Mouse (Mus musculus) gastrocnemius, postnatal 10 days (tissue): ENCODE measurements around the gene Tmprss11e. TPM values are rescaled to one million over a fixed set of nuclear protein-coding genes. Genes with fewer than 3 reads are reported as not detected.
A peak's percentile ranks its signal among the peaks of the same experiment; 100 is the strongest.

Experiments used
- DNase-seq: peaks from one replicate; pipeline ENCODE4 v3.0.0; 2021; ENCODE audit warnings: mixed read lengths
- long read RNA-seq, 2 experiments: library from polyadenylated mRNA; stranded (forward); transcript quantifications; one replicate each; pipeline ENCODE4 v2.0.0; 2021
- total RNA-seq, 2 experiments: library from RNA; stranded (reverse); gene quantifications; 2 replicates each; pipeline ENCODE4 v1.2.3; 2021

The Tmprss11e gene
- not detected for total RNA-seq
- long read RNA-seq, experiment 1, result 0 reads
- long read RNA-seq, experiment 2, result 0 reads

DNA sequence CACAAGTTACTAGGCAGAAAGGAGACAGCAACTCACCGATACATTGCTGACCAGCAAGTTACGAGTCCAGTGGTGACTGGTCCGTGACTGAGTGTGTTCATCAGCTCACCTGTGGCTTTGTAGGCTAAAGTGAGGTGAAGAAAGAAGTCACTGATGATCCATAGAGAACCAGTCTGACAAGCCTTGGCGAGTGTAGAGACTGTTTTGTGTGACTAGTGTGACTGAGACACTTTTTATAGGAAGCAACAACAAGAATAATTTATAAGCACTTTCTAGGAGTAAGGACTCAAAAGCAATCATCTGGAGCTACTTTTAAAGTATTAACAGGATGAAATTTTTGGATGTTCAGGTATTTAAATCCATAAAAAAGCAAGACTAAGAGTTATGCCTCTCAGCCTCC, at the start of gene Tmprss11e:
Gene Tmprss11e (minus strand): TSS at position 101 of the 400 bp plus-strand sequence.
- no peak for DNase-seq

DNA sequence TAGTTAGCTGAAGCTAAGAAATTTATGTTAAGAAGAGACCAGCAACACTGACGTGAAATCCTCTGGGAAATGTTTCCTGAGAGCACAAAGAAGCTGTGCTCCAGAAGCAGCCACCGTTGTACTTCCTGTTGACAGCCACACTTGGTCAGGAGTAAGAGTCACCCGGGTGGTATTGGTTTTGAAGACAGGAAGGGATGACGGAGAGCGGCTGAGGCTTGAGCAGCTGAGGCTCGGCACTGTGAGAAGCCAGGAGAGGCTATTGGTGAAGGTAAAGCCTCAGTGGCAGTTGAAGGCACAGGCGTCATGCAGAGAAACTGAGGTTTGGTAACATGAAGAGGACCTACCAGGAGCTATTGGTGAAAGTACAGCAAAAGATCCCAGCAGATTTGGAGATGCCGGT, 47.2 kb upstream of the Tmprss11e start:
- no peak for DNase-seq

DNA sequence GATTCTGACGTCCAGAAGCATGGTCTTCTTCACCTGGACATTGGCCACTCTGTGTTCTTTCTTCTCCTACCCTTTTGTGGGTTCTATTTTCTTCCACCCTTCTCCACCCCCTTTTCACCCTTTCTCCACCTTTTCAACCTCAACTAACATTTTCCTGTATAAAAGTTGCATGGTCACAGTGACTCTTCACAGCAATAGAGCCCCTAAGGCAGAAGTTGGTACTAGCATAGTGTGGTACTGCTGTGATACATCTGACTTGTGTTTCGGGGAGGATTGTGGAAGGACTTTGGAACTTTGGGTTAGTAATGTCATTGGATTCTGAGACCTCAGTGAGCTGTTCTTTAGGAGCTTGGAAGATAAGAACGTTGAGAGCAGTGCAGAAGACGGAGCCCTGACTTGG, 46.6 kb upstream of the Tmprss11e start:
- DNase-seq, result no peak

DNA sequence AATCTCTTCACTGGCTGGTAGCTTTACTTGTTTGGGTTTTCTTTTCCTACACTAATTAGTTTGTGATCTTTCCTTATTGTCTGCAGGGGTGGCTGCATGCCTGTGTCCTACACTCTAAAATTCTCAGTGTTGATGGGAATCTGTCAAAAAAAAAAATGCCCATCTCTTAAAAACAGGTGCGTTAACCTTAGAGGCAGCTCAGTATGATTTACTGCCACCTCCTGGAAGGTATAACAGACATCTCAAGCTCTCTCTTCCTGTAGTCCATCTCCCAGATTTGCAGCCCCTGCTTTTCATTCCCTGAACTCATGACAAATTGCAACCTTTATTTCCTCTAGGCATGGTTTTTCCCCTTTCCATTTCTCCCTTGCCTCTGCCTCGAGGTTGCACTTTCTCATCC, 44.3 kb upstream of the Tmprss11e start:
- DNase-seq, result no peak

DNA sequence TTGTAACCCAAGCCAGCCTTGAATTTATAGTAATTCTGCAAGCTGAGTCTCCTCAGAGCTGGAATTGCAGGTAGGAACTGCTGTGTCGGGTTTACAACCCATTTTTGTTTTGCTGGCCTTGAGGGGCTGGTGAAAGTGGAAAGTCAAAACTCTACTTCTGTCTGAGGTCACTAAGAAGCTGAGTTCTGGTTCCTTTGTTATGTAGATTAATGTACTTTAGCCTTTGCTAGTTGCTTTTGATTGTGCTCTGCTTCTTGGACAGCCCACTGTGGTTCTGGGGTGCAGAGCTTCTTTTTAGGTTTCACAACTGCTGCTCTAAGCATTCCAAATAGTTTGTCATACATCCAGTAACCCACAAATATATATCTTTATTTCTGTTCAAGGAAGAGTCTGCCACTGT, 41.2 kb upstream of the Tmprss11e start:
- no peak for DNase-seq

DNA sequence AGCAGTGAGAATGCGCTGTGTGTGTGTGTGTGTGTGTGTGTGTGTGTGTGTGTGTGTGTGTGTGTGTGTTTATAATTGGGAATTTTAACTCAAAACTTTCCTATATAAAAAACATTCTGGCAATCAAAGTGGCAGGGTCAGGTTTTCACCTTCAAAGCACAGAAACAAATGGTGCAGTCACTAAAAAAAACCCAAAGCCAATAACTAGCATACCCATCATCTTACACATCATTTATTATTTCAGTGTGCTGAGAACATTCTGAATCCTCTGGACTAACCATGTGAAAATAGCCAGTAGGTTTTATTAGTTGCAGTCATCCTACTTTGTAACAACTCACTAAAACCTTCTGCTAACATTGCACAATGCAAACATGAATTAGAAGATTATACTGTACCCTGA, 38.6 kb upstream of the Tmprss11e start:
- DNase-seq, result no peak

DNA sequence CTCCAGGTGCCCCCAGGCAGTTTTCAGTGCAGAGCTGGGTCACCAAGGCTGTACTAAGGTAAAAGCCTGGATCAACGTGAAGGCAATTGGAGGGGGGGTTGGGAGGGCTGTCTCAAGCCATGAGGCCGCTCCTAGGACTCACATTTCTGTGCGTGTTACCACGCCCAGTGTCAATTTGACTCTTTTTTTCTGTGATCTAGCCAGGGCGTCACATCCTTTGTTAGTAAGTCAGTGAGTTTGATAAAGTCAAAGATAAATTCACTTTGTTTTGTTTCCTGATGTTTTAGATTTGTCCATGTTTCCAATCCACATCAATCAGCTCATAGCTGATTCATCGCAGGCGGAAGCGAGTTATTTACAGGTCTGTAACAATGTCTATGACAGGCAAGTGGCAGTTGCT, 37.4 kb upstream of the Tmprss11e start:
- no peak for DNase-seq

DNA sequence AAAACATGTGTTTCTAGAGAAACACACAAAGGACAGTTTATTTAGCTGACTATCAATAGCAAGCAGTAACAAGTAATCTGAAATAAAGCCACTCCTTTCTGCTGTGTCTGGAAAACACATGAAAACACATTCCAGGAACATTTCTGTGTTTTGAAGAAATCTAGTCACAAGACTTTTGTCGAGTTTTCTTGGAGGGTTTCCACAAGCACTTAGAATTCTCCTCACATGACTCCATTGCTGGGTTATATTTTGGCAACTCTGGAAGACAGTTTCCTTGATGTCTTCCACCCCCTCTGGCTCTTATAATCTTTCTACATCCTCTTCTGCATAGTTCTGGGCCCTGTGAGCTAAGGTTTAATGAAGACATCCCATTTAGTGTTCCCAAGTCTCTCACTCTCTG, 32.9 kb upstream of the Tmprss11e start:
- no peak for DNase-seq

DNA sequence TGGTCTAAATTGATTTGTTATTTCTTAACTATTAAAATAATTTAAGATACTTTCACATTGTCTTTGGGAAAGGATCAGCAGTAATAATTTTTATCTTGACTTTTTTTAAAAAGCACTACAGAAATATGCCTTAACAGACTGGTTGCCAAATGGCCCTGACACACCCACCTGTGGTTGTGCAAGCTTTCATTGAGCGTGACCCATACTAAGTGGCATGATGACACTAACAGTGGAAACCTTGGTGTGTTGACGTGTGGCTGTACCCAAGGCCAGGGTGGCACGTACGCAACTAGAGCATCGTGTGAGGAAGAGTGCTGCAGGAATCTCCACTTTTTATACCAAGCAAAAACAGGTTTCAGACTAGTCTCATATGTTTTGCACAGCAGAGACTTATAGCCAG, 31.3 kb upstream of the Tmprss11e start:
- no peak for DNase-seq

DNA sequence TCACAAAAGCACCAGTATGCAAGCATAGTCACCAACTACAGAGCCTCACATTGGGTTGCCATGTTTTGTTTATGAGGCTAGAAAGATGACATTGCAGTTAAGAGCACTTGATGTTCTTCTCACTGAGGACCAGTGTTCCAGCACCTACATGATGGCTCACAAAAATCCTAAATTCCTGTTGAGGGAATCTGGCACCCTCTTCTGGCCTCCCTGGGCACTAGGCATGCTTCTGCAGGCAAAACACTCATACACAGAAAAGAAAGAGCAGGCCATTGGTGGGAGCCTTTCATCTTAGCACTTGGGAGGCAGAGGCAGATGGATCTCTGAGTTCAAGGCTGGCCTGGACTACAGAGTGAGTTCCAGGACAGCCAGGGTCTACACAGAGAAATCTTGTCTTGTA, 25.4 kb upstream of the Tmprss11e start:
- DNase-seq, result no peak

DNA sequence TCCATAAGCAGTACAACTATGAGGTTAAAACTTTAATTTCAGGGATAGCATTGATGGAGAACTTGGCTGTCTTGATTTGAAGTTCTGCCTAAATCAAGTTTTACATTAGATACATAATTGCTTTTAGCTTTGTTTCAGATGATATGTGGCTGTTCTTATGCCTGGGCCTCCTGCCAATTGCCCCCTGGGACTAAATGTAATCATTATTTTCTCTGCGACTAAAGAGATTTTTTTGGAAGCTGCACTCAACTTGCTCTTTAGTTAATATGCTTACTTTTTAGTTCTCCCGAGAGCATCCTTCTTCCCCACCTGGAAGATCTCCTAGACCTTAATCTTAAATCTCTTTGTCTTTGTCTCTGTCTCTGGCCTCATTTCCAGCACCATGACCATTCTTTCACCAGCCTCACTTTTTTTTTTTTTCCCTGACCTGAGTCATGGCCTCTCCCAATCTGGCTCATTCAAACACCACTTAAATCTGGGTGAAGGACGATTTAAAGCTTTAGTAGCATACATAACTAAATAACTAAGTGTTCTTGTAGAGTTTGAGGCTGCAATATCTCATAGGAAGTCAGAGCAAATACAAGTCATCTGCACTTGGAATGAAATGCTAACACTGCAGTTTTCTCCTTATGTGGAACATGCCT, 23.5 kb upstream of the Tmprss11e start:
- DNase-seq, result no peak

DNA sequence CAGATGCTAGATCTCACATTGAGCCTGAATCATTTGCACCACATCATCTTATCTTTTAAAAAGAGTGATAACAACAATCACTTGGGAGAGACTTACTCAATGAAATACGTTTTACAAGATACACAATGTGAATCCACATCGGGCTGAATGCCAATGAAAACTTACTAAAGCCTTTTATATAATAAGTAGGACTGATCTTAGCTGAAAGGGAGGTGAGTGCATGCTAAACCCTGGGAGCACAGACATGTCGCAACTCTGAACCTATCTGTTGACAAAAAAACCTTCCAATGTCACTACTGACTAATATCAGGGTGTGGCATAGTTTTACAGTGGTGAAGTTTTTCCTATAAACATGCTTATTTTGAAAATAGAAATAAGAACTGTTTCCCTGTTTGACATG, 2.8 kb downstream of the Tmprss11e start:
- no peak for DNase-seq

DNA sequence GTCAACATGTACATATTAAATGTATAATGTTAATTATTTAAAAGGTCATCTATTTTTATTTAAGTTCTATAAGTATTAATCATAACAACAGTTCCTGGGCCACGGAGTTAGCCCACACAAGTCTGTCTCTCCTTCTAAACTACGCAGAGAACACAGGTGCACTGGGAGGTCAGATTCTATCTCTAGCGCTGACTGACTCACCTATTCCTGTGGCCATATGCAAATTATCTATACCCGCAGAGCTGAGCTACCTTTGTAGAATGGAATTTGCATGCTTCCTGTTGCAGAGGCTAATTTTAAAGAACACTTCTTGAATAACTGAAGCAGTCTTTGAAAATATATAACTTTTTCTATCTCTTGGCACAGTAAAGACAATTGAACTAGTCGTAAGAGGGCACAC, 4.5 kb downstream of the Tmprss11e start:
- no peak for DNase-seq

DNA sequence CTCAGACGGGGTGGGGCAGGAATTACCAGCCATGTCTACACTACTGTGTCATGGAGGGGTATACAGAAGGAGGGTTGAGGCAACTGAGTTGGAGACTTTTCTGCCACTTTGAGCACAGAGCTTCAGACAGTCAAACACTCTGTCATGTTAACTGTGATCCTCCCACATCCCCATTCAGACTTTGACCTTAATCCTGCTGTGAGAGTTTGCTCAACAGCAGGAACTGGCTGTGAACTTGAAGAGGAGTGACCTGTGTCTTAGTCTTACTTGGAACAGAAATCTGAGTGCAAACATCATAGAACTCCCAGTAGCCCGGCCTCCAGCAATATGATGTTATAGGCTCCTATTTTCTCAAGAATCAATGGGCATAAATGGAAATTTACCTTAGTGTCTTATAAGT, 9.8 kb downstream of the Tmprss11e start:
- no peak for DNase-seq

DNA sequence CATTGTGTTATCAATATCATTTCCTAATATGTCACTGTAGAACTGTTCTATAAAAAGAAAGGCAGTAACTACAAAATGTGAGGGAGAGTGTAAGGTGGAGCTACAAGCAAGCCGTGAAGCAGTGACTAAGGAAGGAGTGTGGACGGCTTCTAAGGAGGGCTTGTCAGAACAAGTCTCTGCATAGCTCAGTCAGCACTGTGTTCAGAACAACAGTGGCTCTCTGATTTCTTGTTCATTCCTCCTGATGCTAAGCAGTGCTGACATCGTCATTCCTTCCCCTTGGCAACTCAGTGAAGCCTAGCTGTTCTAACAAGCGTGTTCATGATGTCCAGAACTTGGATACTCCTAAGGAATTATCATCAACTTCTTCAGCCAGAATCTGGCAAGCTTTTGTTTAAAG, 15.0 kb downstream of the Tmprss11e start:
- no peak for DNase-seq

DNA sequence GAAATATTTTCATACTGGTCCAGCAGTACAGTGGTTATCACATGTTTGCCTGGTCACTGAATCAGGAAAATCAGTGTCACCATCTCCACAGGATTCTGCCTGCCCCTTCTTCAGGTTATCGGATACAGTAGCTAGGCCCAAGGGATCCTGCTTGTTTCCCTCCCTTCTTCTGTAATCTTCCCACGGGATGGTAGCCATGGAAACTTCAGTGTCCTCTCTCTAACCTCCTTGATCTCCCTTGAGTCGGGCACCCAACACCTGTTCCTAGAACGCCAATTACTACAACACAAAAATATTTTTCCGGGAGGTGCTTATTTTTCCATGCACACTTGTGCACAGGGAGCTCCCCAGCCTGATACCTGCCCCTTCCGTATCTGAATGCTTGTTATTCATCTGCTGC, 17.0 kb downstream of the Tmprss11e start:
- no peak for DNase-seq

DNA sequence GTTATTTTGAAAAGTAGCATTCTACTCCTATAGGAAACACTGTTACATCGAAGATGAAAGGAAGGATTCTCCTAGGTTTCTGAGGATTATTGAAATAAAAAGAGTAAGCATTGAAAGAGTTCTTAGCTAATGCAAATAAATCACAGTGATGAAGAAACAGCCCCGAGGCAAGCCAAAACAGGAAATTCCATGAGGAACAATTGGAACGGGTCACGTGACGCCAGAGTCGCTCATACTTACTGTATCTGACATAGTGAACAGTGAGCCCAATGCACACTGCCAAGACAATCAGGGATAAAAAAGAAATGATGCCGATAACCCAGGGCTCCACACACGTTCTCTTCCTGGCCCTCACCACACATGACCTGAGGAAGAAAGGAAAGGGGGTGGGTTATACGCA, 18.6 kb downstream of the Tmprss11e start:
- DNase-seq, result no peak

DNA sequence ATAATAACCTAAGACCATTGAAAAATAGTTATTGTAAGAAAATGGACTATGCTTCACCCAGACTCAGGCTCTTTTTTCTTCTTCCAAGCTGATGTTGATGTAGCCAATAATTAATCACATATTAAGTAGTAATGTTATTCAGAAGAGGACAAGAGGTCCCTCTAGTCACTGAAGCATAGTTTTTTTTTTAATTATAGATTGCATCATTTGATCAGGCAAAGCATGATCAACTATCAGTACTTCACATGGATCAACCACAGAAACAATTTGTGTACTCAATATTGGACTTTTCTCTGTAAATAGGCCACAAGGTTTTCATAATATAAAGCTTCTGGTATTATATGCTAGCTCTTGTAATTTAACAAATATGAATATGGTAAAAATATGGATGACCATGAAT, 20.6 kb downstream of the Tmprss11e start:
- no peak for DNase-seq

DNA sequence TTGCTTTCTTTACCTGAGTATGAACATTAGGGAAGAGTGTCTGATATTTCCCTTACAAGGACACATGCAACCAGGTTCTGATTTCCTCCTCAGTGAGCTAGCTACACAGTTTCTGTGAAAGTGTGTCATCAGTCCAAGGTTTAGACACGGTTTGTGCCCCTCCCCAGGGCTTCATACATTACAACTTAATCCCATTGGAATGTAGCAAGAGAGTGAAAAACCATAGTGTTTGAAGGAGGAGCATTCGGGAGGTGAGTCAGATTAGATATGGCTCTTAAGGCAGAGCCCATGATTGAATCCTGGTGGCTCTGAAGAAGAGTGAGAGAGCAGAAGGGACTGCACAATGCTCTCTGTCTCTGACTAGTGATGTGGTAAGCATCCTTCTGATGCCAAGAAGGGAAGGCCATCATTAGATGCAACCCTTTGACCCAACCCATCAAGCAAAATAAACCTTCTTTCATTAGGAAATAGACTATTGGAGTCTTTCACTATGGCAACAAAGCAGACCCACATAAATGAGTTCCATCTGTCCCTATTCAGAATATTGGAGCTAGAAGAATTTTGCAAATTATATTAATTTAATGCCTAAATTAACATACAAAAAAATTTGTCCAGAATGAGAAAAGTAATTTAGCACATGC, 22.7 kb downstream of the Tmprss11e start:
- no peak for DNase-seq

DNA sequence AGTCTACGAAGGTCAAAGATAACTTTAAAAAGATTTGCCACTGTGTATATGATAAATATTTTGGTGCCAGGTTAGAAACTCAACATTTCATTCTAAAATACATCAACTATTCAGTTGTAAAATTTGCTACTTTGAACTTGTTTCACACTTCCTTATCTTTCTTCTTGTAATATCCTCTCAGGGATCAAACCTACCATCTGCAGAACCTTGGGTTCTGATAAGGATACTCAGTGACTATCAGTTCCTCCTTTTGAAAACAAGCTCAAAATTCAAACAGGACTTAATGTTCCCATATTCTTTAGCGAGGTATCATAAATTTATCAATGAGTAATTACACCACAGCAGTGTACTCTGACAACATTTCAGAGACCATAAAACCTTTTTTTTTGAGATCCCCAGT, 30.6 kb downstream of the Tmprss11e start:
- no peak for DNase-seq

DNA sequence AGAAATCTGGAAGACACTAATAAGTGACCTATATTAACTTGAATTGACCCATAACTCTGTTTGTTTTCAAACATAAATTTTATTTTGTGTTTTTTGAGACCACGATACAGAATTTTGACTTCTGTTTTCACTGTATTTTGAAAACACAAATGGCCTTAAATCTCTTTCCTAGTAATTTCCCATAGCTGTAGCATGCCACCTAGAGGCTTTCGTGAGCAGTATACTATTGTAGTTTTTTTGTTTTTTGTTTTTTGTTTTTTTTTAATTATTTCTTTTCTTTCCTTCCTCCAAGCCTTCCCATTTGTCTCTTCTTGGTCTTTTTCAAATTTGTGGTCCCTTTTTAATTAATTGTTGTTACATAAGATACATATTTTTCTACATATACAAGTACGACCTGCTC, 40.7 kb downstream of the Tmprss11e start:
- no peak for DNase-seq

DNA sequence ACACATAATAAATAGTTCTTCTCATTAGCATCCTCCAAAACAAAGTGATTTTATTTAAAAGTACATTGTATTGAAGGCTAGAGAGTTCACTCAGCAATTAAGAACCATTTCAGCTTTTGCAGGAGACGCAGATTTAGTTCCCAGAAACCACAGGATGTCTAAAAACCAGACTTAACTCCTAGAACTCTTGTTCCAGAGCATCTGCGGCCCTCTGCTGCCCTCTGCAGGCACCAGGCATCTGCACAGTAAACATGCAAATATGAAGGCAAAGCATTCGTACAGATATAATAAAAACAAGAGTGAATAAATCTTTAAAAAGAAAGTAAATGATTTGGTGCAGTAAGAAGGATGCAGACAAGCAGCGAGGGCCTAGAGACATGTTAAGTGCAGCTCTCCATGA, 60.9 kb downstream of the Tmprss11e start:
- peak; percentile 63 for DNase-seq

DNA sequence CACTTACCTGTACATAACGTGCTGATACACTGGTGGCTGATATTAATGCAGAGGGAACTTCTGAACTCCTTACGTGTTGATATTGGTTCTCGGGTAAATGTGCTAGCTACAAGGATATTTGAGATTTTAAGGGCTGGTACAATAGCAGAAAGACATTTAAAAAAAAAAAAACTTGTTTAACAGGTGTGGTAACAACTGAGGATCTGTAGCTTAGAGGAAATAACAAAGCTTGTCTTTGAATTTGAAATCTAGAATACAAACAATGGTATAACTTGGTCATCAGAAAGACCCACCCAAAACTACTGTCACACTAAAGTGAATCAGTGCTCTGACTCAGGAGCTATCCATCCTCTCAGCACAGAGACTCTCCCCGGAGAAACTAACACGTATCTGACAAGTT, 69.4 kb downstream of the Tmprss11e start, which contains the start of gene Tmprss11b:
Gene Tmprss11b (minus strand): TSS at position 101 of the 400 bp plus-strand sequence.
- DNase-seq, result no peak
